Mouse (Mus musculus): ENCODE results near the gene Tpd52l2.

Gene Tpd52l2

GRCm38 (mm10) chr2:181487338-181488277 is 9.3 kb upstream of the Tpd52l2 start:
- no peak for DNase-seq (ENCODE audit: low read depth, low spot score)

GRCm38 (mm10) chr2:181491432-181492205 is 5.3 kb upstream of the Tpd52l2 start:
- DNase-seq (ENCODE audit: low read depth, low spot score): peak; percentile 81

- DNase-seq (ENCODE audit: low read depth, low spot score): no peak
These were observed 4.7 kb upstream of the Tpd52l2 start for GRCm38 (mm10) chr2:181492206-181492605.

GRCm38 (mm10) chr2:181493156-181493927 is 3.6 kb upstream of the Tpd52l2 start, which contains the start of gene Abhd16b:
Abhd16b (plus strand) TSS chr2:181493206.
- DNase-seq (ENCODE audit: low read depth, low spot score): no peak

GRCm38 (mm10) chr2:181494266-181494945 is 2.5 kb upstream of the Tpd52l2 start:
- no peak for DNase-seq (ENCODE audit: low read depth, low spot score)

- DNase-seq (ENCODE audit: low read depth, low spot score): peak; percentile 61
These were observed 1.1 kb upstream of the Tpd52l2 start for GRCm38 (mm10) chr2:181495845-181496244.

- DNase-seq (ENCODE audit: low read depth, low spot score): peak; percentile 88
These were observed 661 bp upstream of the Tpd52l2 start for GRCm38 (mm10) chr2:181496281-181496680.

- peak; percentile 75 for DNase-seq (ENCODE audit: low read depth, low spot score)
These were observed 570 bp downstream of the Tpd52l2 start for GRCm38 (mm10) chr2:181497548-181497875.

- no peak for DNase-seq (ENCODE audit: low read depth, low spot score)
These were observed 1.7 kb downstream of the Tpd52l2 start for GRCm38 (mm10) chr2:181498644-181499043.

- DNase-seq (ENCODE audit: low read depth, low spot score): no peak
These were observed 12.2 kb downstream of the Tpd52l2 start for GRCm38 (mm10) chr2:181509191-181509590.

- no peak for DNase-seq (ENCODE audit: low read depth, low spot score)
These were observed 14.3 kb downstream of the Tpd52l2 start for GRCm38 (mm10) chr2:181511231-181511630.

GRCm38 (mm10) chr2:181519201-181519600 is 22.3 kb downstream of the Tpd52l2 start:
- DNase-seq (ENCODE audit: low read depth, low spot score): no peak

- DNase-seq (ENCODE audit: low read depth, low spot score): peak; percentile 98
These were observed 23.4 kb downstream of the Tpd52l2 start, which contains the start of gene Dnajc5 for GRCm38 (mm10) chr2:181520118-181520935. Dnajc5 (plus strand) TSS chr2:181520485.

- no peak for DNase-seq (ENCODE audit: low read depth, low spot score)
These were observed 23.9 kb downstream of the Tpd52l2 start for GRCm38 (mm10) chr2:181520936-181521227.

- DNase-seq (ENCODE audit: low read depth, low spot score): peak; percentile 8
These were observed 24.5 kb downstream of the Tpd52l2 start for GRCm38 (mm10) chr2:181521491-181521890.

- DNase-seq (ENCODE audit: low read depth, low spot score): peak; percentile 75
These were observed 25.9 kb downstream of the Tpd52l2 start for GRCm38 (mm10) chr2:181522811-181523210.

- no peak for DNase-seq (ENCODE audit: low read depth, low spot score)
These were observed 28.6 kb downstream of the Tpd52l2 start for GRCm38 (mm10) chr2:181525526-181525925.

GRCm38 (mm10) chr2:181529076-181529475 is 32.1 kb downstream of the Tpd52l2 start:
- DNase-seq (ENCODE audit: low read depth, low spot score): no peak

GRCm38 (mm10) chr2:181532589-181532988 is 35.6 kb downstream of the Tpd52l2 start:
- no peak for DNase-seq (ENCODE audit: low read depth, low spot score)

GRCm38 (mm10) chr2:181536410-181536809 is 39.5 kb downstream of the Tpd52l2 start:
- DNase-seq (ENCODE audit: low read depth, low spot score): no peak
